Comparison of ENCODE assay signal across 10 mouse cellular contexts in genomic region chr3:139042433-139042854, GRCm38 (mm10). TPM values are rescaled to one million over a fixed set of nuclear protein-coding genes. Genes with fewer than 3 reads are reported as not detected.
DNase-seq lines count a peak whose midpoint lies in the region; ATAC-seq and TF ChIP-seq lines count a peak whose summit lies in the region.
"Had no signal": no experiment of that assay in that cellular context is flagged by ENCODE, and none has a peak within 500 bp of the region (broad histone marks: within the 10 kb centered on the region; RNA-seq: fewer than 3 reads in every experiment).

No protein-coding gene starts in this region.

- peaks cover 5% of the 10 kb centered on the region; the same call in 1 of the 2 replicates for H3K4me1 ChIP-seq in lung, embryonic 16.5 days (replicated peaks; ENCODE audit: control insufficient read depth, insufficient read depth, low read length)
- H3K4me1 ChIP-seq in lung, adult 2 months (ENCODE audit: control insufficient read depth, insufficient read depth, low read length), result peaks cover 12% of the 10 kb centered on the region
- H3K4me1 ChIP-seq in intestine, embryonic 16.5 days (ENCODE audit: control insufficient read depth, insufficient read depth, low read length), result peaks cover 3% of the 10 kb centered on the region; the same call in 1 of the 2 replicates
- H3K4me1 ChIP-seq in small intestine, adult 2 months (ENCODE audit: control insufficient read depth, insufficient read depth, insufficient read length, low read length), result peaks cover 10% of the 10 kb centered on the region
- H3K4me1 ChIP-seq in limb, embryonic 10.5 days, result no peaks in the 10 kb centered on the region
- H3K4me1 ChIP-seq: neural tube, embryonic 15.5 days had no signal

- DNase-seq in lung, adult 2 months, result no peak
- DNase-seq in T-cell, adult 2 months (ENCODE audit: low spot score), result peak; percentile 52
- no peak for DNase-seq in adrenal gland, postnatal 14 days
- no peak for DNase-seq in left cerebral cortex, adult 8-10 months (ENCODE audit: low spot score in 2 of 2)
- DNase-seq in limb, embryonic 10.5 days (ENCODE audit: low spot score), result no peak
- DNase-seq: lung, embryonic 14.5 days had no signal

- ATAC-seq in lung, embryonic 16.5 days (ENCODE audit: low read depth), result peak; percentile 69
- ATAC-seq in intestine, embryonic 16.5 days, result peak; percentile 84

- 57% methylated on average over 3 of the region's 3 CpGs for WGBS in lung, embryonic 16.5 days
- WGBS in lung, adult 2 months, result 40% methylated on average over 3 of the region's 3 CpGs
- 76% methylated on average over 3 of the region's 3 CpGs for WGBS in intestine, embryonic 16.5 days
- 41% methylated on average over 3 of the region's 3 CpGs for WGBS in small intestine, adult 2 months
- 87% methylated on average over 3 of the region's 3 CpGs for WGBS in limb, embryonic 10.5 days

- H3K27me3 ChIP-seq in lung, embryonic 16.5 days (ENCODE audit: control insufficient read depth, insufficient read depth, low read depth, low read length), result no peaks in the 10 kb centered on the region
- H3K27me3 ChIP-seq in intestine, embryonic 16.5 days (replicated peaks; ENCODE audit: control insufficient read depth, insufficient read depth, low read length), result no peaks in the 10 kb centered on the region
- no peaks in the 10 kb centered on the region for H3K27me3 ChIP-seq in small intestine, adult 2 months (ENCODE audit: control insufficient read depth, insufficient read depth, low read length)
- no peaks in the 10 kb centered on the region for H3K27me3 ChIP-seq in limb, embryonic 10.5 days (ENCODE audit: low read depth, poor library complexity, severe bottlenecking)
- H3K27me3 ChIP-seq: neural tube, embryonic 15.5 days had no signal

- H3K27ac ChIP-seq in lung, embryonic 16.5 days (ENCODE audit: low read length), result peak overlapping the region; percentile 52
- peak overlapping the region; percentile 54 for H3K27ac ChIP-seq in intestine, embryonic 16.5 days (ENCODE audit: low read length)
- peak overlapping the region; percentile 70 for H3K27ac ChIP-seq in small intestine, adult 2 months (ENCODE audit: insufficient read depth, low read depth, low read length)
- H3K27ac ChIP-seq in limb, embryonic 10.5 days, result no peak overlapping the region
- H3K27ac ChIP-seq: neural tube, embryonic 15.5 days had no signal

- no peak for TF ChIP-seq POLR2A in lung, adult 2 months (IDR thresholded peaks at IDR 0.05; ENCODE audit: borderline replicate concordance, extremely low read depth, low read depth, low read length)
- no peak for TF ChIP-seq POLR2A in small intestine, adult 2 months (IDR thresholded peaks at IDR 0.05; ENCODE audit: low read depth, low read length)

- no peak overlapping the region for H3K4me3 ChIP-seq in lung, embryonic 16.5 days (ENCODE audit: low read length)
- H3K4me3 ChIP-seq in lung, adult 2 months (replicated peaks; ENCODE audit: extremely low read depth, low read depth, low read length), result no peak overlapping the region
- H3K4me3 ChIP-seq in intestine, embryonic 16.5 days (ENCODE audit: low read length), result no peak overlapping the region
- H3K4me3 ChIP-seq in small intestine, adult 2 months (ENCODE audit: low read depth, low read length), result no peak overlapping the region
- no peak overlapping the region for H3K4me3 ChIP-seq in limb, embryonic 10.5 days
- H3K4me3 ChIP-seq: neural tube, embryonic 15.5 days had no signal

- no peak for TF ChIP-seq CTCF in lung, adult 2 months (IDR thresholded peaks at IDR 0.05; ENCODE audit: insufficient read depth, low read length)
- TF ChIP-seq CTCF in small intestine, adult 2 months (IDR thresholded peaks at IDR 0.05; ENCODE audit: extremely low read depth, insufficient read length, insufficient replicate concordance, low read depth, low read length), result no peak

- no peak overlapping the region for H3K9ac ChIP-seq in lung, embryonic 16.5 days (ENCODE audit: low read length)
- no peak overlapping the region for H3K9ac ChIP-seq in intestine, embryonic 16.5 days (ENCODE audit: low read depth, low read length)
- H3K9ac ChIP-seq: lung, embryonic 14.5 days; neural tube, embryonic 15.5 days had no signal

- no peaks in the 10 kb centered on the region for H3K36me3 ChIP-seq in lung, embryonic 16.5 days (ENCODE audit: control insufficient read depth, insufficient read depth, low read length)
- no peaks in the 10 kb centered on the region for H3K36me3 ChIP-seq in intestine, embryonic 16.5 days (ENCODE audit: control insufficient read depth, insufficient read depth, low read length)
- H3K36me3 ChIP-seq in small intestine, adult 2 months (ENCODE audit: control insufficient read depth, insufficient read depth, low read length), result 0 out of 2 replicates have a peak, but pooled peaks cover 2% of the 10 kb centered on the region
- peaks cover 26% of the 10 kb centered on the region for H3K36me3 ChIP-seq in limb, embryonic 10.5 days

- no peak overlapping the region for H3K4me2 ChIP-seq in lung, embryonic 16.5 days (ENCODE audit: low read depth, low read length)
- no peak overlapping the region for H3K4me2 ChIP-seq in intestine, embryonic 16.5 days (ENCODE audit: low read depth, low read length)
- H3K4me2 ChIP-seq: lung, embryonic 14.5 days; neural tube, embryonic 15.5 days had no signal

- no peaks in the 10 kb centered on the region for H3K9me3 ChIP-seq in lung, embryonic 16.5 days (ENCODE audit: control insufficient read depth, low read length)
- no peaks in the 10 kb centered on the region for H3K9me3 ChIP-seq in intestine, embryonic 16.5 days (ENCODE audit: control insufficient read depth, low read length)
- H3K9me3 ChIP-seq in limb, embryonic 10.5 days (replicated peaks), result no peaks in the 10 kb centered on the region
- H3K9me3 ChIP-seq: neural tube, embryonic 15.5 days had no signal

RNA-seq across cellular contexts. Expression of gene Rap1gds1, which starts 32.6 kb away (rescaled TPM):
- polyA plus RNA-seq in lung, embryonic 16.5 days (2015; fragmentation: Nextera tagmentation; extraction: Ambion mirVana), result 57.9 and 60.7 TPM in 2 replicates
- polyA plus RNA-seq in lung, adult 2 months (2012; rRNA removed), result 11.5 and 19.6 TPM in 2 replicates
- polyA plus RNA-seq in intestine, embryonic 16.5 days (2015; fragmentation: Nextera tagmentation; extraction: Ambion mirVana), result 42.6 and 44.4 TPM in 2 replicates
- polyA plus RNA-seq in small intestine, adult 2 months (2012; rRNA removed), result 4.4 and 8.4 TPM in 2 replicates
- 54.0 and 63.7 TPM in 2 replicates for total RNA-seq in adrenal gland, postnatal 14 days (2021)
- 100 to 1,000 TPM; 249 to 287 (median 264) TPM for total RNA-seq in left cerebral cortex, adult 8-10 months (2022)
- 52.8 and 54.4 TPM in 2 replicates for polyA plus RNA-seq in limb, embryonic 10.5 days (2016; fragmentation: Nextera tagmentation; extraction: Ambion mirVana)
